In genomic region chr8:12625890-12626289, GRCm38 (mm10) we compare ENCODE assay signal across 28 mouse cellular contexts. TPM values are rescaled to one million over a fixed set of nuclear protein-coding genes. Genes with fewer than 3 reads are reported as not detected.
DNase-seq lines count a peak whose midpoint lies in the region; ATAC-seq and TF ChIP-seq lines count a peak whose summit lies in the region.
"Had no signal": no experiment of that assay in that cellular context is flagged by ENCODE, and none has a peak within 500 bp of the region (broad histone marks: within the 10 kb centered on the region; RNA-seq: fewer than 3 reads in every experiment).

No protein-coding gene starts in this region.

- H3K9ac ChIP-seq in forebrain, embryonic 12.5 days, result no peak overlapping the region
- no peak overlapping the region for H3K9ac ChIP-seq in forebrain, embryonic 15.5 days (replicated peaks)
- no peak overlapping the region for H3K9ac ChIP-seq in midbrain, embryonic 13.5 days (replicated peaks)
- 0 out of 2 replicates have a peak overlapping the region, but pooled peaks have one; percentile 3 for H3K9ac ChIP-seq in limb, embryonic 14.5 days (ENCODE audit: low read depth, low read length, severe bottlenecking)
- H3K9ac ChIP-seq: embryonic facial prominence, embryonic 12.5 days; forebrain, postnatal 0 days; heart, embryonic 15.5 days had no signal

- no peak overlapping the region for H3K4me2 ChIP-seq in forebrain, embryonic 12.5 days
- no peak overlapping the region for H3K4me2 ChIP-seq in forebrain, embryonic 15.5 days (replicated peaks)
- H3K4me2 ChIP-seq in midbrain, embryonic 13.5 days (replicated peaks), result no peak overlapping the region
- H3K4me2 ChIP-seq in limb, embryonic 14.5 days (replicated peaks; ENCODE audit: low read depth, low read length, severe bottlenecking), result no peak overlapping the region
- H3K4me2 ChIP-seq: embryonic facial prominence, embryonic 12.5 days; heart, embryonic 11.5 days; heart, embryonic 15.5 days had no signal

- no peak overlapping the region for H3K4me3 ChIP-seq in forebrain, embryonic 12.5 days (replicated peaks)
- no peak overlapping the region for H3K4me3 ChIP-seq in forebrain, embryonic 15.5 days
- no peak overlapping the region for H3K4me3 ChIP-seq in midbrain, embryonic 13.5 days (replicated peaks)
- H3K4me3 ChIP-seq in midbrain, embryonic 10.5 days, result no peak overlapping the region
- no peak overlapping the region for H3K4me3 ChIP-seq in limb, embryonic 14.5 days (replicated peaks; ENCODE audit: low read length)
- H3K4me3 ChIP-seq: embryonic facial prominence, embryonic 12.5 days; heart, adult 2 months; heart, embryonic 15.5 days had no signal

- no peak for ATAC-seq in forebrain, embryonic 12.5 days (ENCODE audit: low FRiP score)
- no peak for ATAC-seq in forebrain, embryonic 15.5 days (replicated peaks)
- no peak for ATAC-seq in midbrain, embryonic 13.5 days
- no peak for ATAC-seq in limb, embryonic 14.5 days (ENCODE audit: low FRiP score, low read depth)
- ATAC-seq: CD4-positive, CD25-positive, alpha-beta regulatory T cell, adult 4 months; forebrain, postnatal 0 days had no signal

- no peaks in the 10 kb centered on the region for H3K27me3 ChIP-seq in forebrain, embryonic 12.5 days
- no peaks in the 10 kb centered on the region for H3K27me3 ChIP-seq in forebrain, embryonic 15.5 days
- no peaks in the 10 kb centered on the region for H3K27me3 ChIP-seq in midbrain, embryonic 13.5 days
- H3K27me3 ChIP-seq in midbrain, embryonic 10.5 days (ENCODE audit: low read depth, poor library complexity, severe bottlenecking), result no peaks in the 10 kb centered on the region
- H3K27me3 ChIP-seq in limb, embryonic 14.5 days (ENCODE audit: control insufficient read depth, insufficient read depth, low read length), result no peaks in the 10 kb centered on the region
- H3K27me3 ChIP-seq: embryonic facial prominence, embryonic 12.5 days; heart, embryonic 15.5 days had no signal

- 88% methylated on average over 5 of the region's 5 CpGs for WGBS in forebrain, embryonic 12.5 days
- WGBS in forebrain, embryonic 15.5 days, result 74% methylated on average over 5 of the region's 5 CpGs
- WGBS in midbrain, embryonic 13.5 days, result 73% methylated on average over 5 of the region's 5 CpGs
- WGBS in midbrain, embryonic 10.5 days, result 85% methylated on average over 5 of the region's 5 CpGs
- WGBS in limb, embryonic 14.5 days, result 35% methylated on average over 5 of the region's 5 CpGs

- no peak for TF ChIP-seq POLR2A in limb, embryonic 14.5 days (IDR thresholded peaks at IDR 0.05; ENCODE audit: borderline replicate concordance, extremely low read depth, insufficient read depth, insufficient read length)

- H3K9me3 ChIP-seq in forebrain, embryonic 12.5 days, result no peaks in the 10 kb centered on the region
- H3K9me3 ChIP-seq in forebrain, embryonic 15.5 days, result no peaks in the 10 kb centered on the region
- H3K9me3 ChIP-seq in midbrain, embryonic 13.5 days, result no peaks in the 10 kb centered on the region; the same call in 1 of the 2 replicates
- H3K9me3 ChIP-seq in midbrain, embryonic 10.5 days (replicated peaks), result no peaks in the 10 kb centered on the region; the same call in 1 of the 2 replicates
- H3K9me3 ChIP-seq in limb, embryonic 14.5 days (ENCODE audit: control insufficient read depth, low read length), result no peaks in the 10 kb centered on the region
- H3K9me3 ChIP-seq: embryonic facial prominence, embryonic 12.5 days; G1E; heart, embryonic 15.5 days had no signal

- H3K4me1 ChIP-seq in forebrain, embryonic 12.5 days, result no peaks in the 10 kb centered on the region
- 0 out of 2 replicates have a peak, but pooled peaks cover 8% of the 10 kb centered on the region for H3K4me1 ChIP-seq in forebrain, embryonic 15.5 days
- H3K4me1 ChIP-seq in midbrain, embryonic 13.5 days (replicated peaks), result peaks cover 4% of the 10 kb centered on the region; the same call in 1 of the 2 replicates
- H3K4me1 ChIP-seq in midbrain, embryonic 10.5 days, result no peaks in the 10 kb centered on the region
- H3K4me1 ChIP-seq in limb, embryonic 14.5 days (ENCODE audit: control insufficient read depth, insufficient read depth, low read length), result peaks cover 6% of the 10 kb centered on the region; the same call in 1 of the 2 replicates
- H3K4me1 ChIP-seq: embryonic facial prominence, embryonic 12.5 days; heart, embryonic 15.5 days had no signal

- peak overlapping the region; percentile 2; the same call in 1 of the 2 replicates for H3K27ac ChIP-seq in forebrain, embryonic 12.5 days
- H3K27ac ChIP-seq in forebrain, embryonic 15.5 days (replicated peaks), result no peak overlapping the region; the same call in 1 of the 2 replicates
- H3K27ac ChIP-seq in midbrain, embryonic 13.5 days, result 0 out of 2 replicates have a peak overlapping the region, but pooled peaks have one; percentile 31
- no peak overlapping the region for H3K27ac ChIP-seq in midbrain, embryonic 10.5 days (replicated peaks)
- H3K27ac ChIP-seq in limb, embryonic 14.5 days (replicated peaks; ENCODE audit: low read depth, low read length), result no peak overlapping the region
- H3K27ac ChIP-seq: embryonic facial prominence, embryonic 12.5 days; heart, adult 2 months; heart, embryonic 15.5 days had no signal

- DNase-seq in midbrain, embryonic 10.5 days (ENCODE audit: low spot score), result no peak
- DNase-seq in brain, adult 2 months (ENCODE audit: low read depth, low spot score), result peak; percentile 40
- no peak for DNase-seq in limb, embryonic 14.5 days (ENCODE audit: low spot score)
- no peak for DNase-seq in spleen, postnatal 10 days (ENCODE audit: low spot score in 2 of 2)
- no peak for DNase-seq in c-Kit-positive CD71-positive TER-119-positive erythroid progenitor cells, embryonic 14.5 days (ENCODE audit: low spot score)
- DNase-seq: adrenal gland, adult 8-10 months; adrenal gland, postnatal 36 days; B cell, adult 2 months; cerebellum, adult 11-12 months; cerebellum, adult 9-10 months; cerebellum, postnatal 25 days; forebrain, postnatal 0 days; gastrocnemius, postnatal 14 days; heart, adult 2 months; heart, postnatal 14 days had no signal

- H3K36me3 ChIP-seq in forebrain, embryonic 12.5 days (replicated peaks), result peaks cover 88% of the 10 kb centered on the region
- H3K36me3 ChIP-seq in forebrain, embryonic 15.5 days, result peaks cover 27% of the 10 kb centered on the region
- peaks cover 63% of the 10 kb centered on the region for H3K36me3 ChIP-seq in midbrain, embryonic 13.5 days
- H3K36me3 ChIP-seq in midbrain, embryonic 10.5 days, result peaks cover 95% of the 10 kb centered on the region
- peaks cover 52% of the 10 kb centered on the region for H3K36me3 ChIP-seq in limb, embryonic 14.5 days (ENCODE audit: control insufficient read depth, insufficient read depth, low read length)

RNA-seq across cellular contexts. Expression of gene Tubgcp3, which starts 46.2 kb away (rescaled TPM):
- polyA plus RNA-seq in forebrain, embryonic 12.5 days (2016; fragmentation: Nextera tagmentation; extraction: Ambion mirVana), result 59.0 and 62.2 TPM in 2 replicates
- polyA plus RNA-seq in forebrain, embryonic 15.5 days (2015; fragmentation: Nextera tagmentation; extraction: Ambion mirVana), result 42.4 and 45.3 TPM in 2 replicates
- 43.2 and 46.0 TPM in 2 replicates for polyA plus RNA-seq in midbrain, embryonic 13.5 days (2015; fragmentation: Nextera tagmentation; extraction: Ambion mirVana)
- 52.7 and 59.6 TPM in 2 replicates for polyA plus RNA-seq in midbrain, embryonic 10.5 days (2016; fragmentation: Nextera tagmentation; extraction: Ambion mirVana)
- 67.2 and 78.1 TPM in 2 replicates for polyA plus RNA-seq in limb, embryonic 14.5 days (2012; rRNA removed)
- 32.1 and 40.4 TPM in 2 replicates for polyA plus RNA-seq in limb, embryonic 14.5 days (2014; fragmentation: Nextera tagmentation; extraction: Ambion mirVana)

RNA-seq across cellular contexts. Expression of gene Spaca7, which starts 53.1 kb away (rescaled TPM):
- not detected in 2 replicates for polyA plus RNA-seq in forebrain, embryonic 12.5 days (2016; fragmentation: Nextera tagmentation; extraction: Ambion mirVana)
- polyA plus RNA-seq in forebrain, embryonic 15.5 days (2015; fragmentation: Nextera tagmentation; extraction: Ambion mirVana), result not detected in 2 replicates
- polyA plus RNA-seq in midbrain, embryonic 13.5 days (2015; fragmentation: Nextera tagmentation; extraction: Ambion mirVana), result not detected in 2 replicates
- polyA plus RNA-seq in midbrain, embryonic 10.5 days (2016; fragmentation: Nextera tagmentation; extraction: Ambion mirVana), result not detected in 2 replicates
- not detected in 2 replicates for polyA plus RNA-seq in limb, embryonic 14.5 days (2012; rRNA removed)
- not detected in 2 replicates for polyA plus RNA-seq in limb, embryonic 14.5 days (2014; fragmentation: Nextera tagmentation; extraction: Ambion mirVana)
- polyA plus RNA-seq: brain, embryonic 14.5 days; CD4-positive, CD25-positive, alpha-beta regulatory T cell, adult 4 months; cortical plate, adult 2 months; embryonic facial prominence, embryonic 12.5 days; forebrain, embryonic 11.5 days; forebrain, postnatal 0 days; G1E; gonadal fat pad, adult 2 months; heart, adult 2 months; heart, embryonic 11.5 days; heart, embryonic 15.5 days; hindbrain, embryonic 11.5 days had no signal

Comparison
In these comparisons a context has a peak if more than half of its experiments do, and no peak if none do; other contexts are left out.
1. H3K27ac ChIP-seq: peak in forebrain, embryonic 12.5 days (single experiment) and midbrain, embryonic 13.5 days (single experiment); none in forebrain, embryonic 15.5 days (single experiment), midbrain, embryonic 10.5 days (single experiment) and limb, embryonic 14.5 days (single experiment).